Mouse (Mus musculus) T-helper 2 cell (primary cell): Measurements from ENCODE around the gene Mterf4.
"Not testable (repeated sequence)": the region's sequence is repeated elsewhere in the genome, so short reads cannot be mapped to it uniquely, and the experiment has no call there.

ENCODE experiments used
- in situ Hi-C: fragments of 300-600 bp; cut with MboI, MseI; formaldehyde crosslinking; loops from one replicate; pipeline ENCODE4 v1.15.1; 2025; ENCODE audit warnings: high pct_unique_total_duplicates

Mterf4 gene

DNA sequence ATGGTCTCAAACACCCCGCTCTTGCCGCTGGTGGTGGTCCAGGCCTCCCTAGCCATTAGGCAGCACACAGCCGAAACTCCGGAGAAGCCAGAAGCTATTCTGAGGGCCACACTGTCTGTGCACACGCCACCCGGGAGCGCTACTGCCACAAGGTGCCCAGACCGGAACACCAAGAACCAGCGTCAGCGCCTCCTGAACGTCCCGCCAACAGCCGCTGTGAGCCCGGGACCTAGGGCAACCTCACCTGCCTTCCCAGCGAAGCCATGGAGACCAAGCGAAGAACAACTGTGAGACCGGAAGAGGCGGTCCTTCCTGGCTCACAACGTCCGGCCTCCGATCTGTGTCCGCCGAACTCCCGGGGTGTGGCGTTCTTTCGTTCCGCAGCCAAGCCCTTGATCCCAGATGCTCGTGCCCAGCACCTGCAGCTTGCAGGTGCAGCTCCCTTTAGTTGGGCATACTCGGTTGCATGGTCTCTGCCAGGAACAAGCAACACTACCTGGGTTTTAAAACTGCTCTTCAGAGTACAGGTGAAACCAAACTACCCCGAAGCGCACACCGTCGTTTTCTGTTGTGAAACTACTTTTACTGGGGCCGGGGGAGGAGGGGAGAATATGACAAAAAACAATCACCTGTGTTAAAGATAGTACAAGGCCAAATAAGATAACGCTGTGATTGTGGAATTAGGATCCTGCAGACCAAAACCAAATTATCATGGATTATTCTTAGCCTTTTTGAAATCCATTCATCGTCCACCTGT is at the start of gene Mterf4:
Mterf4 (minus strand) TSS at position 335 of the 757 bp plus-strand sequence.
- in situ Hi-C loops, result no loop called here

DNA sequence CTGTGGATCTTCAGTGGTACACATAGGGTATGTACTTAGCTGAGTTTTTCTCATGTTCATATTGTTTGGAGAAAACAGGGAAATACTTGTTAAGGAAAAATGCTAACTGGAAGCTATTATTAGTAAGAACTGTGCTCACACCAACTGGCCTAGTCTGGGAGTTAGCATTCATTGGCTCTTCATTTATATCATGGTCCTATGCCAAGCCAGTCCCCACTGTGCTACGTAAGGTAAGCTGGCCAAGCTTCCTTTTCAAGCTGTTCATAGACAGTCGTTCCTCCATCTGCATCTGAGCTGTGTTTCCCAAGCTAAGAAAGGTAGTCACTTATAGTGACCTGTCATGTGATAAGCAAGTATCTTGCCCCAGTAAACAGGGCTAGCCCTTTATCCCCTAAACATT is 47.0 kb upstream of the Mterf4 start:
- in situ Hi-C loops, result loop anchor here (5.0 kb wide), 1 partner anchor 60 kb away; no protein-coding TSS in a partner anchor

DNA sequence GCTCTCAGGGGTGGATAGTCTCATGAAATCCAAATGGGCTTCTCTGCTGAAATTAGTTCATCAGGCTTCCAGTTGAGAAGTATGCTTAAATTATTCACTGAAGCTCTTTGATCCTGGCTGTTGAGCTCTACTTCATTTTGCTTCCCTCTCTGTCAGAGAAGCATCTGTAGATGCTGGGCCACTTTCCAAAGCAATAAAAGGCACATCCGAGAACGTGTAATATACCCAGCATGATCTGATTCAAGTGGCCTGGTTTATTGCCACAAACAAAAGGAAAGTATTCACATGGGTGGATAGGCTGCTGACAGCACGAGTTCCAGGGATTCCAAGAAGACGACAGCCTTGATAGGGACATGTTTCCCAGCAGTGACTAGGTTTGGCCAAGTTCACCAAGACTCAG is 44.0 kb upstream of the Mterf4 start:
- in situ Hi-C loops, result loop anchor here (5.0 kb wide), 1 partner anchor 63 kb away; no protein-coding TSS in a partner anchor

DNA sequence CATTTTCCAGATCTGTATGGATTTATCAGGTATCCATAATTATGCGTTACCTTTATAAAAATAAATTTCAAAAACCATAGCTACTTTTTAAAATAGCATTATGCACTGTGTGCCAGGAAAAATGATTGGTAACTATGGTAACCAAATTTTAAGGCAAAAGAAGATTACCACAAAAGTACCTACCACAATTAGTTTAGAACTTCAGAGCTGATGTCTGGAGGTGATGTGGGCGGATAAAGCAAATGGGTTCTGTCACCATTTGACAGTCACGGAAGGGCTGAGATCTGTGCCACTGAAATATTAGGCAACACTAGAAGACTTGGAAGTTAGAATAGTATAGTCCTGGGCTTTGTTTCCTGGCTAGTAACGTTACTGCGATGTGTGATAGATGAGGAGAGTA is 41.5 kb upstream of the Mterf4 start:
- in situ Hi-C loops, result no loop called here

DNA sequence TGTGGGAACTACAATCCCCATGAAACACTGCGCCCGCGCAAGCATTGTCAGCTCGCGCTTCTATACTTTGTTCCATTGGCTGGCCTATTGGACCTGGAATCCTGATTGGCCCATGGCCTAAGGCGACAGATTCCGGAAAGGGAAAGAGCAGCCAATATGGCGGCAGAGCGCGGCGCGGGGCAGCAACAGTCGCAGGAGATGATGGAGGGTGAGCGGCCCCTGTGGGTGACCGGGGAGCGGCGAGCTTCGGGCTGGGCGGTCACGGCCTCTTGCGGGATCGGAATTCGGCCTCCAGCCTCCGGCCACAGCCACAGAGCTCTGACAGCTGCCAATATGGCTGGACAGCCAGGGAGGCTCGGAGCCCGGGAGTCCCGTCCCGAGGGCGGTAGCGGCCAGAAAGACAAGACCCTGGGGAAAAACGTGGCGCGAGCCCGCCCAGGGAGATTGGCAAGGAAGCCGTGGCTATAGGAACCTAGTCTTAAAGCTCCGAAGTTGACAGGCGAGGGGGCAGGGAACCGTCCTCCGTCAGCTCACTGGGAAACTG is 37.9 kb upstream of the Mterf4 start:
- in situ Hi-C loops, result no loop called here

DNA sequence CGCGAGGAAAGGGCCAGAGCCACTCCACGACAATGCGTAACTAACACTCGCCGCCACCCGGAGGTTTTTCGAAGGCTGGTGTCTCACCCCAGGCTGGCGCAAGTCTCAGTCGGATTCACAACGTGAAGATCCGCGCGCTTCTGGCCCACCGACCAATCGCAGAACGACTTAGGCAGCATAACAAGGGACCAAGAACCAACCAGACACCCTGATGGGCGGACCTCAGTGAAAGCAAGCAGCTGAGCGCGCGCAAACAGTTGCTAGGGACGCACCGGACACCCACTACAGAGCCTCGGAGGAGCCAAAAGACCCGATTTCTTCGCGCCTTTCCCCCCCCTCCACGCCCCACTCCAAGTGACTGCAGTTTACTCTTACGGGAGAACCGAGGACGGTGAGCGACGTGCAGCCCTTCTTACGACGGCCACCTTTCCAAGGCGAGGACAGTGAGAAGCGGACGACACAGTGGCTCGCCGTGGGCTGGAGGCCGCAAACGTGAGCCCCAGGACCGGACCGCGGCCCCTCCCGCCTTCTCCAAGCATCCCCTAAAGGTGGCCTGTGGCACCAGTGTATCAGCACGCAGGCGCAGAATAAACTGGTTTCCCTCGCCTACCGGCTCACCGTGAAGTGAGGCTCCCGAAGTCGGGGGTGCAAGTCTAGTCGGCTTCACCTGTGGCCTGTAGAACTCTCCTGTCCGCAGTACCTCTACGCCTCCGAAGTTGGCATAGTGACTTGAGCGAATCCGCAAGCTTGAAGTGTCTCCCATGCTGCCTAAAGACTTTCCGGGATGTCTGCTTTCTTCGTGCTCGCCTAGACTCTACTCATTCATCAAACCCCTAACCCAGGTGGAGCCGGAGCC is 37.2 kb upstream of the Mterf4 start, which contains the start of the genes Ppp1r7 and Pask:
Ppp1r7 (plus strand) TSS at position 207 of the 856 bp plus-strand sequence.
Pask (minus strand) TSS at position 835 of the 856 bp plus-strand sequence.
- in situ Hi-C loops, result no loop called here

DNA sequence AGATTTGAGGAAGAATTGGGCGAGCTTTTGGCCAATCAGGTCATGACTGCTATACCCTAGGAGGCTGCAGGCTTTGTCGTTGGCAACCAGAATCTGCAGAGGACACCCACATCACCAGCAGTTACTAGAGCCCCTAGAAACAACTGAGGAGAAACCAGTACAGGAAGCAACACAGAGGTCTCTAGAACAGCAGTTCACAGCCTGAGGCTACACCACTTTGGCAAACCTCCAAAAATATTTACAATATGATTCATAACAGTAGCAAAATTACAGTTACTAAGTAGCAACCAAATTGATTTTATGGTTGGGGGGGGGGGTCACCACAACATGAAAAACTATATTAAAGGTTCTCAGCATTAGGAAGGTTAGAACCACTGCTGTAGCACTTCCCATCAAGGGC is 28.9 kb upstream of the Mterf4 start:
- in situ Hi-C loops, result no loop called here

DNA sequence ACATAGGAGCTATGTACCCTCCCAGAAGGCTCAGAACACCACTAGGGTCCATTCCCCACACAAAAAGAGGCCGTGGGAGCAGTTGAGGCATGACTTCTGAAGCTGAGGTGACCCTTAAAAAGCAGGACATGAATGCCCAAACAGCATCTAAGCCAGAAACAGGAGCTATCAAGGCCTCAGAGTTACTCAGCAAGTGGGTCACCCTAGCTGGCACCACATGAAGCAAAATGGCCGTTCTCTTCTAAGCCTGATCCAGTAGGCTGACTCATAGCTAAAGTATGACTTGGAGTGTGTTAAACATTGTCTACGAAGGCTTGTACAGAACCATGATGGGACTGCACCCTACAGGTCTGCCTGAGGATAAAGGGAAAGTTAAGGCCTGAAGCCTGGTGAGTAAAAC is 20.7 kb upstream of the Mterf4 start:
- in situ Hi-C loops, result no loop called here

DNA sequence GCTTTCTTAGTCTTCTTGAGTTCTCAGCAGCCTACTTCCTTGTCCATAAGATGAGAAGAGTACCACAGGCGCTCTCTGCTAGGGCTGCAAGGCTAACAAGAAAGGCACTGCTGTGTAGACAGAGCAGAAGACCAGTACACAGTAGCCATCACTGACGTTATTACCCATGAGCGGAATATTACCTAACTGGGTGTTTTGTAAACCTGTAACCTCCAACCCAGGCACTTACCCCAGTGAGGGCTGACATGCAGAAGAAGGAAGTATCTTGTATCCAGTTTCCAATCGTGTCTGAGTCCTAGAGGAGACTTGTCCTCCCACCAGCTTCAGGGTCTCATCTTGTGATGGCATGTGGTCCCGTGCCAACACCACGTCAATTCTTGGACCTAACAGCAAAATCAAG is 18.3 kb upstream of the Mterf4 start:
- in situ Hi-C loops, result no loop called here

DNA sequence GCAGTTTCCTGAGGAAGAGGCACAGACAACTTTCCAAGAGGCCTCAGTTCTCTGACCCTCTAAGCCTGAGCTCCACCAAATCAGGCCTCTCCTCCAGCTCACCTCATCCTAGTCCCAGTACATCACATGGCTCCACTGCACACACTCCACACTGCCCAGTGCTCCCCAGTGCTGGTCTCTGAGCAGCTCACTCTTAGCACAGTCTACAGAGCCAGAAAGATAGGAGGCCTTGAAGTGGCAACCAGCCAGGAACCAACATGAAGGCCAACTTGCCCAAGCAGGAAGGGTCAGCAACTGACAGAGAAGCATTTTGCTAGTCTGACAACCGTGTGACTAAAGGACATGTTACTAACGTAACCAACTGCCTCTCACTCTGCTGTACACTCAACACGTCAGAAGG is 5.1 kb downstream of the Mterf4 start:
- in situ Hi-C loops, result no loop called here

DNA sequence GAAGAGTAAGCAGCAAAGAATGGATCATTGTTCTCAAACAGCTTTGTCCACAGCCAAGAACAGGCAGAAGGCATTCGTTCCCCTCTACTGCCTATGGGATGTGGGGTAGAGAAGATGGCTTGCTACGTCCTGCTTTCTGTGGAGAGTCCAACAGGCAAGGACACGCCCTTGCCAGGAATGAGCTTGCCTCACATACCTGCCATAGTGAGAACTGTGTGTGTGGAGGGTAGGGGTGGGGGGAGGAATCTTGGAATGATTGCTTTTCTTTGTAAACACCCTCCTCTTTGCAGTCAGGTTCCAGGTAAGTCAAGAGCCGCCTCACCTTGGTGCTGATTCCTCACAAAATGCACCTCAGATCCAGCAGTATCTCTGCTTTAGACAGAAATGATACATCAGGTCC is 5.9 kb downstream of the Mterf4 start:
- in situ Hi-C loops, result no loop called here

DNA sequence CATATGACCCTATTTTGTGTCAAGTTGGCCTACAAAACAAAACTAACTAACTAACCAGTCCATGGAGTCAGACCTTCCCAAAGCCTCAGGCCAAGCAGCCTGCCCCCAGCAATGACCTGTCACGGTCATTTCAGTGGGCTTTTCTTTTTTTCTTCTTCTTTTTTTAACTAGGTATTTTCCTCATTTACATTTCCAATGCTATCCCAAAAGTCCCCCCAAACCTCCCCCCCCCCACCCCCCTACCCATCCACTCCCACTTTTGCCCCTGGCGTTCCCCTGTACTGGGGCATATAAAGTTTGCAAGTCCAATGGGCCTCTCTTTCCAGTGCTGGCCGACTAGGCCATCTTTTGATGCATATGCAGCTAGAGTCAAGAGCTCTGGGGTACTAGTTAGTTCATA is 11.2 kb downstream of the Mterf4 start:
- in situ Hi-C loops, result not testable (repeated sequence)

DNA sequence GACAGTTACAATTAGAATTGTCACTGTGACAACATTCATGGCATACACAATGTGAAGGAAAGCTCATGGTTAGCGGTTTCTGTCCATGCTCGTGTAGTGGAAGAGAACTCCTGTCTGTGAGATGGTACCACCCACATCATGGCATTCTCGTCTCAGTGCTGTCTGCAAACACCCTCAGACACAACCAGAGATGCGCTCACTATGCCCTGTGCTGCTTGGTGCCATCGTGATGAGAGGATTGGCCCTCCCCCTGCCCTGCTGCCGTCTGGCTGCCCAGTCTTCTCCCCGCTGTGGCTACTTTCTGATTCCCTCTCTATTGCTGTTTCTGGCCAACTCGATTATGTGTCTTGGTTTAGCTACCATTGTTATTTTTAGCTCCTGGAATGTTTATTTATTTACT is 13.7 kb downstream of the Mterf4 start:
- in situ Hi-C loops, result no loop called here

DNA sequence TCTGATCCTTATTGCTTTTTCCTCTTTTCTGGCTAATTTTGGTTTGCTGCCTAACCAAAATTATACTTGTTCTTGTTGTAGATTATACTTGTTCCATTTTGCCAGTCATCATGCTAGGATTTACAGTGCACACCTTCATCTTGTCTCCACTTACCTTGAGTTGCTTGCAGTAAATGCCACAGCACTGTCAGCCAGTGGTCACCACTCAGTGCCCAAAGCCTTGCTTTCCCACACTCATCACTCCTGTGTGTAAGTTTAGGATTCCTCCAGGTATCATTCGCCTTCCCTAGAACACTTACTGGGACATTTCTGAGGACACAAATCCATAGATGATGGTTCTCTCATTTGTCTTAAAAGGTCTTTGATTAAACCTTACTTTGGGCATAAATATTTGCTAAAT is 14.1 kb downstream of the Mterf4 start:
- in situ Hi-C loops, result no loop called here

DNA sequence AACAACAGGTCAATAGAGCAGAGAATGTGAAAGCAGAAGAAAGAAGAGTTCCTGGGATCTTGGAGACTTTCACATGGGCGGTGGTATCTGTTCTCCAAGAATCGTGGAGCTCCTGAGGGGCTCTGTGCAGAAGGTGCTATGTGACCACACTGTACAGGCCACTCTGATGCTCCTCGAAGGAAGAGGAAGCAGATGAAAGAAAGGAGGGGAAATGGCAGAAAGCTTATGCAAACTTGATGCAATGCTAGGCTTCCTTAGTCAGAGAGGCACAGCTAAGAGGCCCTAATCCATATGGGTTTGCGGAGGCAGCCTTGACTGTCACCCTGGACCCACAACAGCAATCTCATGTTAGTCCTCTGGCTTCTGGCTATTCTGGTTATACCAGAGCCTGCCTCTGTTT is 14.8 kb downstream of the Mterf4 start:
- in situ Hi-C loops, result no loop called here

DNA sequence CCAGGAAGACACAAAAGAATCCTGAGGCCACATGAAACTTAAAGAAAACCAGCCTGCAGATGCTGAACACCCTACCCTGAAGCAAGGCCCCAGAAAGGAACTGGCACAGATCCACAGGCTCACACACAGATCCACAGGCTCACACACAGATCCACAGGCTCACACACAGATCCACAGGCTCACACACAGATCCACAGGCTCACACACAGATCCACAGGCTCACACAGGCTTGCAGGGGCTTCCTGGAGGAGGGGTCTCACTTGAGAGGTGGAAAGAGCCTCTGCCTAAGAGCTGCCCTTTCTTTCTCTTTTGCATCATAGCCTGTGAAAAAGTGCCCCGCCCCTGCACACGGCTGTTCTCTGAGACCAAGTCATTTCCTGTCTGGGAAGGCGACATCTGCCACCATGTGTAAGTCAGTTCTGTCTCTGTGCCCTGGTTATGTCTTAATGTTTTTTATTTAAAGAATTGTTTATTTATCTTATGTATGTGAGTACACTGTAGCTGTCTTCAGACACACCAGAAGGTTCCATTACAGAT is 16.0 kb downstream of the Mterf4 start:
- in situ Hi-C loops, result no loop called here

DNA sequence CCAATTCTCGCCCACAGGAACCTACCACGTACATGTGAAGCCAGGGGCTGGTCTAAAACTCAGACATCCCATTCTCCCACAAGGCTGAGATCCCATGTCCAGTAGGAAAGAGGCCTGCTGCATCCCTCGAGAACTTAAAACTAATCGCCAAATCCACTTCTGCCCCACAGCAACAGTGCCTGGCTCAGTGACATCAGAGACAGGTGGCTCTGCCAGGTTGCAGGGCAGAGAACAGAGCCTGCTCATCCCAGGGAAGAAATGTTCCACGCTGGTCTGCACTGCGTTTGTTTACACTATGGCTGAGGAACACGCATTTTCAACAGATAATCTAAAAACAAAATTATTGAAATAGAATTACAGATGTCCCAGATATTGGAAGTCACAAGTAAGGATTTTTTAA is 28.7 kb downstream of the Mterf4 start:
- in situ Hi-C loops, result no loop called here

DNA sequence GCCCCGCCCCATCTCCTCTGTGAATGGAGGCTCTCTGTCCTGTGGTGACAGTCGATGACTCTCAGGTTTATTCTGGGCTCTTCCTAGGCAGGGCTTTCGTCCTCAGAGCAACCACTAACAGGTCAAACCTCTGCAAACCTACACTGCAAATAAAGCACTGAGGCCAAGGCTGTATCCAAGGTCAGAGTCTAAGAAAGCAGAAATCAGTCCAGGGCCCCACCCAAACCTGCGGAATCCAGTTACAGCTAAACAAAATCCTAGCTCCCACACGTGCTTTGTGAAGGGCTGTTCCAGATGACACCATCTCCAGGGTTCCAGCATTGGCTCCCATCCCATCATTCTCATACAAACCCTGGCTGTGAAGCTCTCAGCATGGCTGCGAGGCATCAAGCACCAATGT is 30.2 kb downstream of the Mterf4 start:
- in situ Hi-C loops, result no loop called here

DNA sequence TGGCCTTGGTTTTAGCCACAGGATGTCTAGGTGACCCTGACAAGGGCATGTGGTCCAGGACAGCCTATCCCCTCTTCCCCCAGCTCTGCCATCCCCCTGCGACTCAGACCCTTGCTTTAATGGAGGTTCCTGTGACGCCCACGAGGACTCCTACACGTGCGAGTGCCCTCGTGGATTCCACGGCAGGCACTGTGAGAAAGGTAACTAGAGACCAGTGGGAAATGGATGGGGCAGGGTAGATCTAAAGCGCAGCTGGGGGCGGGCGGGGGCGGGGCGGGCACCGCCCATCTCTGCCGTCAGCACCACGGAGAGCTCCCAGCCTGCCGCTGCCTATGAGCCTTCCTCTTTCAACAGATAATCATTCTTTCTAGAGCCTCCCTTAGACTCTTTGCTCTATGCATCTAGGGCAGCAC is 33.3 kb downstream of the Mterf4 start:
- in situ Hi-C loops, result no loop called here

DNA sequence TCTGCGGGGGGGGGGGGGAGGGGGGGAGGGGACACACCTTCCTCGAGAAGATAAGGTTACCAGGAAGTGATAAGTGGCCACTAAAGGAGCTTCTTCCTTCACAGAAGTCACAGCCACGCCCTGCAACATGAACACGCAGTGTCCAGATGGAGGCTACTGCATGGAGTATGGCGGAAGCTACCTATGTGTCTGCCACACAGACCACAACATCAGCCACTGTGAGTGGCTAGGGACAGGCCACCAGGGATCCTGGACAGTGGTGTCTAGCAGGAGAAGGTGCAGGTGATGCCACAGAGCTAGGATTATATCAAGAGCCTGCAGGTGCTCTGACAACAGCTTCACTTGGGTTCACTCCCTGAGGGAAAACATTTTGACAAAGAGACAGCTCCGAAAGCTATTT is 34.0 kb downstream of the Mterf4 start:
- in situ Hi-C loops, result no loop called here

DNA sequence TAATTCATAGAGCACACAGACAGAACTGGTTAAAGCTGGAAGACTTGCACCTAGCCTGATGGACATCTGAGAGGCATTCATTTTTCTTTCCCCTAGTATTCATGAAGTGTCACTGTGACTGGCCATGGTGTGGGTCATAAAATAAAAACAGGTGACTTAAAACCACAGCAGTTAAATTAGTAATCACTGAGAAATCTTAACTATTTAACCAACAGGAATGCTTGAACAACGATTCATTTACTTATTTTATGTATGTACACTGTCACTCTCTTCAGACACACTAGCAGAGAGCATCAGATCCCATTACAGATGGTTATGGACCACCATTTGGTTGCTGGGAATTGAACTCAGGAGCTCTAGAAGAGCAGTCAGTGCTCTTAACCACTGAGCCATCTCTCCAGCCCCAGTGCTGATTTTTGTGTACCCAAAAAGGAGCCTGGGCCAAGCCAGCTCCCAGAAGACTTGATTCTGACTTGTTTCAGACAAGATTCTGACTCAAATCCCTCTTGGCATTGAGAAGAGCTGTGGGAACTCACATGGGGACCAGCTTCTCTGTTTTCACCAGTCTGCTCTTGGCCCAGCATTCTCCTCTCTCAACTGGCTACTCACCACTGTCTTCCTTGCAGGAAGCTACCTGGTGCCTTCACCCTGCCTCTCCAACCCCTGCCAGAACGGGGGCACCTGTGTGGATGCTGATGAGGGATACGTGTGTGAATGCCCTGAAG is 35.0 kb downstream of the Mterf4 start:
- in situ Hi-C loops, result no loop called here

DNA sequence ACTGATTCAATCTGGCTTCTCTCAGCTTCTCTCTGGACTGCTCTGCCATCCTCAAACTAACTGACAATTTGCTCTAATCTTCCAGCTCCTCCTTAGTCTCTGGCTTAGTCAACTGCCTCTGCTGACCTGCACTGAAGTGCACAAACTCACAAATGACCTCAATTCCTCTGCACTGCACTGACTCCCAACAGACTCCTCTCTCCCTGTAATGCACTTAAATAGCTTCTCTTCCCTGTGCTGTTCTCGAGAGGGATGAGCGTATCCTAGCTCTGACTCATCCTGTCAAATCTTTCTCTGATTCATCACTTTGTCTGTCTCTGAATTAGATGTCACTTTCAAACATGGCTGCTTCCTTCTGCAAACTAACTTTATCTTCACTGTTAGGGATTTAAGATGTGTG is 37.5 kb downstream of the Mterf4 start:
- in situ Hi-C loops, result no loop called here
